Mouse (Mus musculus): ENCODE measurements around the gene Raf1.

DNA sequence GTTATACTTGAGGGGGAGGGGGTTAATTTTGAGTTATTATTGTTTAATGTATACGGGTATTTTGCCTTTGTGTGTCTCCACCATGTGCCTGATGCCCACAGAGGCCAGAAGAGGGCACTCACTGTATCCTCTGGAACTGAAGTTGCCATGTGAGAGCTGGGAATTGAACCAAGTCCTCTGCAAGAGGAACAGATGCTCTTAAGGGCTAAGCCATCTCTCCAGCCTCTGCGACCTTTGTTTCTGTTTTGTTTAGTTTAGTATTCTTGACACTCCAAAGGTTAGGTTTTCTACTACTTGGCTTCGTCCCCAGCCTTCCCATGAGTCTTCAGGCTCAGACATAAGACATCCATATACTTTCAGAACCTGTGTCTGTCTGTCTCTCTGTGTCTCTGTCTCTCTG lies 92.3 kb downstream of the Raf1 start:
- no peak for TF ChIP-seq CTCF (IDR thresholded peaks at IDR 0.05; ENCODE audit: low read depth, low read length)
- TF ChIP-seq POLR2AphosphoS5 (IDR thresholded peaks at IDR 0.05; ENCODE audit: insufficient replicate concordance, low read depth, low read length): no peak
- TF ChIP-seq GATA1 (IDR thresholded peaks at IDR 0.05; ENCODE audit: borderline replicate concordance, low read length): no peak
- no peak for TF ChIP-seq TAL1 (conservative IDR thresholded peaks at IDR 0.05; ENCODE audit: low read depth, low read length)
- TF ChIP-seq GATA2 (IDR thresholded peaks at IDR 0.05; ENCODE audit: borderline replicate concordance, low read depth, low read length): no peak
